Mouse (Mus musculus): ENCODE data around the gene Cltb.
"Not testable (repeated sequence)": the region's sequence is repeated elsewhere in the genome, so short reads cannot be mapped to it uniquely, and the experiment has no call there.

The Cltb gene

DNA sequence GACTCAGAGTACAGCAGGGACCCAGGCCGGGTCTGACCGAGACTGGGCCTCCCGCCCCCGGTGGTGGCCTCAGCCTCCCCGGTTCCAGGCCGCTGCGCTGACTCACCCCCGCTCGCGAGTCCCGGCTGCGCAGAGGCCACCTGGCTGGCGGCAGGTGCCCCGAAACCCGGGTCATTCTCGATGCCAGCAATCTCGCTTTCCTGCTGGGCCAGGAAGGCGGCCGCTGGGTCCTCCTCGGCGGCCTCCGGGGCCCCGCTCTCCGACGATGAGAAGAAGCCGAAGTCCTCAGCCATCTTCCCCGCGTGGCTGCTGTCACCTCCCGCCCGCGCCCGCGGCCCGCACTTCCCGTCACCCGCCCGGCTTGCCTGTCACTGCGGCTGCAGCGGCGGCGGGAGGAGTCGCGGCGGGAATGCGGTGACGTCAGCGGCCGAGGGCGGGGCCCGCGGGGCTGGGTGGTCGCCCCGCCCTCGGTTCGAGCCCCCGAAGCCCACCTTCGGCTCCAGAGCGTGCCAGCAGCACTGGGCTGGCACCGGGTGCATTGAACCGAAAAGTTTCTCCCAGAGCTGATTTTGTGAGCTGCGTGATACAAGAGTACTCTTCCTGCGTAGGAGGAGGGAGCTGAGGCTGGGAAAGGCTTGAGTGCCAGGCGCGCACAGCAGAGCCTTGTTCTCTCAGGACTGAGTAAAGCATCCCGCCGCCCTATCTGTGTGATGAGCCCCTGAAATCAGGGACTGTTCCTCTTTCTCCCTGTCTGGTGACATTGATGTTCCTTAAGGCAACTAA is at the start of gene Cltb:
Gene Cltb (minus strand): TSS at position 373 of the 783 bp plus-strand sequence.
- ATAC-seq (ENCODE audit: low TSS enrichment) = peak; percentile 87

DNA sequence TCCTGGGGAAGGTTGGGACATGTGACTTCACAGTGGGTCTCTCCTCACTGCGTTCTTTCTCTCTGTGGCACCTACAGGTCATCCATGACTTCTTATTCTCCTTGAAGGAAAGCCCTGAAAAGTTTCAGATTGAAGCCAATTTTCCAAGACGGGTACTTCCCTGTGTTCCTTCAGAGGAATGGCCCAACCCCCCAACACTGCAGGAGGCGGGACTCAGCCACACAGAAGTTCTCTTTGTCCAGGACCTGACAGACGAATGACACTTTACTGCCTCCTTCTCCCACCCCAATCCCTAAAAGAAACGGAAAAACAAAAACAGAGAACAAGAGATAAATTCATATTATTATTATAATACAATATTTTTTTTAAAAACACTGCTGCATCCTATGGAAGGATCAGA is 49.7 kb upstream of the Cltb start:
- ATAC-seq (ENCODE audit: low TSS enrichment) = no peak

DNA sequence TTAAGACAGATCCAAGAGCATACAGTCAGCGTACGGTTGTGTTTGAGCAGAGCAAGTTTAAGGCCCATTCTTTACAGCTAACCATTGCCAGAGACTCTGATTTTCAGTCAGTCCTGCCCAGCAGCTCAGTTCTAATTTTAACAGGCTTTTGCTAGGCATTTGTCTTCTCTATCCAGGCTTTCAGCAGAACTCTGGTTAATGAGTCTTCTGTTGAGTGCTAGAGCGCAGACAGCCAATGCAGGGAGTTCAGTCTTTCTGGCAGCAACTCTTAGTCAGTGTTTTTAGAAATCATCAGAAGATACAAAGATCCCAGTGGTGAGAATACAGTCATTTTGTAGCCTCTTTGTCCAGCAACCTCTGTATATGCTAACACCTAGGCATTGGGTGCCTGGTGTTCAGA is 39.3 kb upstream of the Cltb start:
- ATAC-seq (ENCODE audit: low TSS enrichment) = peak; percentile 55; the same call in 1 of the 2 replicates

DNA sequence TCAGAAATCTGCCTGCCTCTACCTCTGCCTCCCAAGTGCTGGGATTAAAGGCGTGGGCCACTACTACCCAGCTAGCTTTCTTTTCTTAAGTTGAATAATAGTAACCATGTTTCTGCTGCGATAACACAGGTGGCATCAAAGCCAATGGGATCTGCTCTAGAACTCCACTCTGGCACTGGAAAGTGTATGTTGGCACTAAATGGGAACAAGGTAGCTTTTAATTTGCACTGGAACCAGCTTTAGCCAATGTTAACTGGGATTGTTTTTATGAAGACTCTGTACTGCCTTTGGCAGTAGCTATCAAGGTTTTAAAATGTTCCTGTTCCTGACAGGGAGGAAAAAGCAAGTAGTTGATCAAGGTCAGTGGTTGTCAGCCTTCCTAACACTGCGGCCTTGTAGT is 23.9 kb upstream of the Cltb start:
- ATAC-seq (ENCODE audit: low TSS enrichment) = no peak

DNA sequence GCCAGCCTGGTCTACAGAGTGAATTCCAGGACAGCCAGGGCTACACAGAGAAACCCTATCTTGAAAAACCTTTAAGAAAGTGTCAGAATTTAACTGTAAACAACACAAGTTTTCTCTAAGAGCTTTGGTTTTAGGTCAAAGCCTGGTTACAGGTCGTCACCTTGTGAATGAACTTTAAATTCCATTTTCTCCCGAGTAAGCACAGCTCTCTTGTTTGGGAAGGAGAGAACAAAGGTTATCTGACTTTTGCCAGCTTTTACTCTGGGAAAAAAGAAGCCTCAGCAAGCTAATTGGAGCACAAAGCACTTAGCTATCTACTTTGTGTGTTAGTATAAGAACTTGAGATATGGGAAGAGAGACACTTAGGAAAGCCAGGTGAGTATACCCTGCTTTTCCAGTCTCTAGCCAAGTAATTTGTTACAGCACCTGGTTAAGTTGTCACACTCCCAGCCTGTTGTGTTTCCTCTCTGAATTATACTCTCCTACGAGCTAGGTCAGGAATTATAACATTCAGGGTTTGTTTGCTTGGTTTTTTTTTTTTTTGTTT is 21.7 kb upstream of the Cltb start:
- ATAC-seq (ENCODE audit: low TSS enrichment) = no peak

DNA sequence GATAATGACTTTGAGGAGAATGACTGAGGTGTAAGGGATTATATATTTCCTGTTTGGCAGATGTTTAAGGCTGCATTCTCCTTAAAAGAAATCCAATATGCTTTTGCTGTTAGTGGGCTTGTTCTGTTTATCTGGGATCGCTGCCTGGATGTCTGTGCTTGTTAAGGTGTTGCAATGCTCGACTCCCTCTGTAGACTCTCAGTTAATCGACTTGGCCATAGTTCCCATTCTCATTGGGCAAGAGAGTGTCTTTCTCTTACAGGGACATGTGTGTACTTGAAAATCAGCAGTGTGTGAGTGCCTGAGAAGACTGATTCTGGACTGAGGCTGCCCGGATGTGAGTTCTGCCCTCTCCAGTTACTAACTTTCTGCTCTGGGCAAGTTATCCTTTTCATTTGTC is 18.0 kb upstream of the Cltb start:
- ATAC-seq (ENCODE audit: low TSS enrichment) = no peak

DNA sequence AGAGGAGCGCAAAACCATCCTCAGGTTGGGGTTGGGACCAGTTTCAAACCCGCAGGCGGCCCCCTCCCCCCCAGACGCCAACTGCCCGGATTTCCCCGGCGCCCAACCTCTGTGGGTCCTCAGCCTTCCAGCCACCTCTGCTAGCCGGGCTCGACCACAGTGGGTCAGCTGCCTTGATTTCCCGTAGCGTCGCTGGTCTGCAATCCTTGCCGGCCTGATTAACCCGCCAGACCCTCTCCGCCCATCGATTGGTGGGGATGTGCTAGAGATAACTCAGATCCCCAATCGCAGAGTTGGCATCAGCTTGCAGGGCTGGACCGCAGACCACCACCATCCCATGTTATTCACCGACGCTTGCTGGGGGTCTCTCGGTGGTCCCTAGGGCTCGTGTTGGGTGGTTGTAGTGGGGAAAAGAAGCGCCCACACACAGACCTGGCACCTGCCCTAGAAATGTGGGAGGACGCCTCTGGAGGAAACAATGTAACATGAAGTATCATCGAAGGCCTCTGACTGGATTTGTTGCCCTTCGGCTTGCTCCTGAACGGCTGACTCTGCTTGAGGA is 10.9 kb upstream of the Cltb start:
- ATAC-seq (ENCODE audit: low TSS enrichment) = no peak; the same call in none of the 2 replicates

DNA sequence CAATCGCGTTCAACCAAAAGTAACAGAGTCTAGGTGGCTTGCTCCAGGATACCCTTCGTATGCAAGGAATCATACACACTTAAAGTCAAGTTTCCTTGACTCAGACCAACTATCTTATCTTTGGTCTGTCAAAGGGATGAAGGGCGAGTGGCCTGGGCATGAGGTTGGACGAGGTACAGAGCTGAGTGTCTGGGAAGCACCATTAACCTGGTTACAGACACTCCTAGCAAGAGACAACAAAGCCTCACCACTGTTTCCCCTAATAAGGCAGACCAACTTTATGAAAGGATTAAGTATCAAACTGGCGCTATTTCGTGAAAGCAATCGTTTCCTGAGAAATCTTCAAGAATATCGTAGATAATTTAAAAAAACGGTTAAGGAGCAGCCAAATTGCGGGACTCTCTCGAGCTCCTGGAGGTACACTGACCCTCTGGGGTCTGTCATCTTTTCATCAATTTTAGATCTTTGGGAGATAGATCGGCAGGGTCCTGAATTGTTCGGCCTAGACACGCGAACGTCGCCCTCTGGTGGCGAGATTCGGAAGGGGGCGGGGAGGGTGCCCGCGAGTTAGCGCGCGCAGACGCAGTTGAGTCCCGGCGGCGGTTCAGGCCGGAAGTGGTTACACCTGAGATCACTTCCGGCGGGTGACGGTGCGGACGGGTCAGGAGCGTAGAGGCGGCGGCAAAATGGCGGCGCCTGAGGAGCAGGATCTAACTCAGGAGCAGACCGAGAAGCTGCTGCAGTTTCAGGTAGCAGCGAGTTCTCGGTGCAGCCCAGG is 10.2 kb upstream of the Cltb start, which contains the start of gene Faf2:
Gene Faf2 (plus strand): TSS at position 630 of the 778 bp plus-strand sequence.
- peak; percentile 99 for ATAC-seq (ENCODE audit: low TSS enrichment)

DNA sequence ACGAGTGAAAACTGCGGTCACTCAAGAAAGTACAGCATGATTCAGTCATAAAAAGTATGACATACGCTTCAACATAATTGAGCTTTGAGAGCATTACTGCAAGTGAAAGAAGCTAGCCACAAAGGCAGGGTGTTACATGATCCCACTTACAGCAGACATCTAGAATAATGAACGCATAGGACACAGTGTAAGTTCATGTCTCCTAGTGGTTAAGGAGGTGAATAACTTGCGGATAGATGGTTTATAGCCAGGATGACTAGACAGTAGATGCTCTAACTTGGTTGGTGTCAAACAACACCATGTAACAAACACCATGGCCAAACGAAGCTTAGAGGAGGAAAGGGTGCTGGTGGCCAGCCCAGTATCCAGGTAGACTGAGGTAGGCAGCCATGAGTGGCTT is 5.9 kb upstream of the Cltb start:
- ATAC-seq (ENCODE audit: low TSS enrichment) = no peak

DNA sequence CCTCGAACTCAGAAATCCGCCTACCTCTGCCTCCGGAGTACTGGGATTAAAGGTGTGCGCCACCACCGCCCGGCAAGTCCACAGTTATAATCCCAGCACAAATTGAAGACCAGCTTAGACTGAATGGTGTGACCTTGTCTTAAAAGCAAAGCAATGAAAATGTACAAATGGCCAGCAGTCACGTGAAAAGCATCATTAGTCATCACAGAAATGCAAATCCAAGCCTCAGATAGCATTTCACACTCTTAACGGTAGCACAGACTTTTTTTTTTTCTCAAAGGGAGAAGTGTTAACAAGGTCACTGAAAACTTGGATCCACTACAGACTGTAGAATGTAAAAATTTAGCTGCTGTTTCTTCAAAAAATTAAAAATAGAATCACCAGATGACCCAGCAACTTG is 5.2 kb upstream of the Cltb start:
- no peak for ATAC-seq (ENCODE audit: low TSS enrichment)

DNA sequence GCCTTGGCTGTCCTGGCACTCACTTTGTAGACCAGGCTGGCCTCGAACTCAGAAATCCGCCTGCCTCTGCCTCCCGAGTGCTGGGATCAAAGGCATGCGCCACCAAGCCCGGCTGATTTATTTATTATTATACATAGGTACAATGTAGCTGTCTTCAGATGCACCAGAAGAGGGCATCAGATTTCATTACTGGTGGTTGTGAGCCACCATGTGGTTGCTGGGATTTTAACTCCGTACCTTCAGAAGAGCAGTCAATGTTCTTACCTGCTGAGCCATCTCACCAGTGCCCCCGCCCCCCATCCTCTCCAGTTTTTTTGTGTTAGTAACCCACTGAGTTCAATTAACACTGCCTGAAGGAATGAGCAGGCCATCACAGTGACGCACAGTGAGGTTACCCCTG is 2.0 kb upstream of the Cltb start:
- not testable (repeated sequence) for ATAC-seq (ENCODE audit: low TSS enrichment)

DNA sequence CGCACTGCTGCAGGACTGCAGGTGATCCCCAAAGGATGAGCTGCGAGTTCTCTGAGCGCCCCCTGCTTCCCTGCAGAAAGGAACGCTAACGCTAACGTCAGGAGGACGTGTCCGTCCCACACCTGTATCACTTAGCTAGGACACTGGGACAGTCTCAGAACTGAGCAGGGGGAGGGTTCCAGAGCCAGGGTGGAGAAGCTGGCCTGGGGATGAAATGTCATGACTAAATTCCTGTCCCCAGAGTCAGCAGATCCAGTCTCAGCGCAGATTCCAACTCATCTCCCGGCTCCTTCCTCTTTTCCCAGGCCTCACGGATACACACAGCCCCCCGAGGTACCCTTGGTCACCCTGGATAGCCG is 552 bp downstream of the Cltb start:
- peak; percentile 45; the same call in 1 of the 2 replicates for ATAC-seq (ENCODE audit: low TSS enrichment)

DNA sequence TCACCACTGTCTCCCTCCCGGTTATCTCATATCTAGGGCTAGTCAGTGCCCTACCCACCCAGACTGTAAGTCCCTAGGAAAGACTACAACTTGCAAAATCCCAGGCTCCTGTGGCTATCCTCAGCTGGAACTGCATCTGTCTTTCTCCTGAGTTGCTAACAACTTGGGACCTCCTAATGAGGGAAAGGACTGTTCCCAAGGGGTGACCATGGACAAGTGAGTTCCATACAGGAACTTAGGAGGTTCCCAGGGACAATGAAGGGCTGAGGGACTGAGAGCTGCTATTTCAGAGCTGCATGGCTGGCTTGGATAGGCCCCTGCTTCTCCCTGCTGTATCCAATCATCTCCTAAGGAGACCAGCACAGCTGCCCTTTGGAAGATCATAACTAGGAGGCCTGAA is 1.8 kb downstream of the Cltb start:
- no peak for ATAC-seq (ENCODE audit: low TSS enrichment)

DNA sequence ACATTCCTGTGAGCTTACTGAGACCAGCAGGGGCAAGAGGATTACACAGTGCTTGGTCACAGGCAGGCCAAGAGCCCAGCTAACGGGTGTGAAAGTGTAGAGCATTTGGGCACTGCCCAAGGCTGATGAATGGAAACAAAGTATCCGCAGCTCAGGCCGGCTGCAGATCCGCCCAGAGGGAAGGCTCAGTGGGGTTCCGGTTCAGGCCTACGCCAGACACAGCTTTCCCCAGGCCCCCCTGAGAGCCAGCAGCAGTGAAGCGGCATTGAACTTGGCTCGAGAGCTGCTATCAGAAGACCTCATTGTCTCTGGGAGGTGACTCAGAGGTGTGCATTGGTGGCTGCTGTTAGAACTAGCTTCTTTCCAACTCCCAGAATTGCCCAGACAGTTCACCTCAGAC is 2.5 kb downstream of the Cltb start:
- ATAC-seq (ENCODE audit: low TSS enrichment) = peak; percentile 20; the same call in 1 of the 2 replicates

DNA sequence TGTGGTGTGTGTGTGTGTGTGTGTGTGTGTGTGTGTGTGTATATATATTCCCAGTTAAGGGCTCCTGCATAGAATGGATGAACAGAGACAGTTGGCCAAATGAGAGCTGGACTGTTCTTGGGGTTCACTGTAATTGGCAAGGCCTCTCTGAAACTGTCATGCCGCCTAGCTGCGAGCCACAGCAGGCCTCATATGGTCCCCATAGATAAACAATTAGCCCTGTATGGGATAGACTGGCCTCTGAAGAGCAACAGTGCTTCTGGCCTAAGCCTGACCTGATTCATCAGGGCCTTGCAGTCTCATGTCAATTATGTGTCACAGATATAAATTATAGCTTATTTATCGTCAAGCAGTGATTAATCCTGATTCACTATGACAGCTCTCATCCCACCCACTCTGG is 3.1 kb downstream of the Cltb start:
- ATAC-seq (ENCODE audit: low TSS enrichment) = no peak

DNA sequence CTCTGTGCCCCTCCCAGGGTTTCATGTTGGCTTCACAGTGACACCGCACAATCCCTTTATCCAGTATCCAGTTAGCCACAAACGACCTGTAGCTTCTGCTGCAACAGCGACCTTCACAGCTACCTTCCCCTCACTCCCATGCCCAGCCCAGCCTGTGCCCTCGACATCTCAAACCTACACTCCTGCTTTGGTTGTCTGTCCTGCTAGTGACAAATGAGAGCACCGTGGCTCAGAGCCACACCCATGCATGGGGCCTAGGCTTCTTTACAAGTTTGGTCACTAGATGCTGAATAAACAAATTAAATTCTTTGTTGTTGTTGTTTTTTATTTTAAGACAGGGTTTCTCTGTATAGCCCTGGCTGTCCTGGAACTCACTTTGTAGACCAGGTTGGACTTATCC is 3.9 kb downstream of the Cltb start:
- no peak for ATAC-seq (ENCODE audit: low TSS enrichment)

DNA sequence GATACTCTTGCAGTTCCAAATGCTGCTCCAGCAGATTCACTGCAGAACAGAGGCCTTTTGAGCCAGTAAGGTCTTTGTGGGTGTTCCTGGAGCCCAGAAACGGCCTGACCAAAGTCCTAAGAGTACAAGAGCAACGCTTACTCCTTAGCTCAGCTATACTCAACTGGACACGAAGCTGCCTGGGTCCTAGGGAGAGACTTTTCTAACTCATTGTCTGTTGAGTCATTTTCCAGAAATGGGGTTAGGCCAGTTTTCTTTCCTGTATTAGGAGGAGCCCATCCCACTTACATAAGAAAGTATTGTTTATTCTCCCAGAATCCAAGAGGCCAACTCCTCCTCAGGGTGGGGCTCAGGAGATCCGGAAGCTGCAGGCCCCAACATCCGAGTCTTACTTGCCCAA is 5.7 kb downstream of the Cltb start:
- ATAC-seq (ENCODE audit: low TSS enrichment) = no peak

DNA sequence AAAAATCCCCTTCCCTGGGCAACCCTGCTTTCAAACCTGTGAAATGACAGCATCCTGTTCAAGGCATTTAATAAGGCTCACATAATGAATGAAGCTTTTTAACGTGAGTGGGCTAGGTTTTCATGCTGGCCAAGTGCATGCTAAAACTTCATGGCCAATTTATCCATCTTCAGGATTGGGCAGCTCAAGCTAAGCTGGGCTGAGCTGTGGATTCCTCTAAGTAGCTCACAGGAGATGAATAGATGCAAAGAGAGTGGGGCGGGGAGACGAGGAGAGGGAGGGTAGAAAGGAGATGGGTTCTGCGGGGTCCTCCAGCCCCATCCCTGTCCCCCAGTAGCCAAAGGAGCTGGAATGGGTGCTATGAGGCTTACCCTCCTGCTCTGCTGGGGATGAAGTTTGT is 6.9 kb downstream of the Cltb start:
- no peak for ATAC-seq (ENCODE audit: low TSS enrichment)

DNA sequence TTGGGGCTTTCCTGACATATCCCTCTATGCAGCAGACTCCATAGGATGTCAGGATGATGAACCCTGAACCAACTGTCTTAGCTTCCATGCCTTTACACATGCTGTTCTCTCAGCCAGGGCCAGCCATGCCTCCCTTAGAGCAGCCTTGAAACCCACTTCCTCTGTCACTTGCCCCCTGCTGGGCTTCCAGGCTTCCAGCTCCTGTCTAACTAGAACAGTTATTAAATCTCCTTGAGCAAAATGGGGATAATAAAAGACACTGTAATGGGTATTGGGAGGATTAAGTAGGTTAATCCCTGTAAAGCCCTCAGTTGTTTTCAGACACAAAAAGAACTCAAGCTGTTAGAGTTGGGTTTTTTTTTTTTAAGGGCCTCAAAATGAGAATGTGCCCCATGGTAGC is 7.6 kb downstream of the Cltb start:
- no peak for ATAC-seq (ENCODE audit: low TSS enrichment)

DNA sequence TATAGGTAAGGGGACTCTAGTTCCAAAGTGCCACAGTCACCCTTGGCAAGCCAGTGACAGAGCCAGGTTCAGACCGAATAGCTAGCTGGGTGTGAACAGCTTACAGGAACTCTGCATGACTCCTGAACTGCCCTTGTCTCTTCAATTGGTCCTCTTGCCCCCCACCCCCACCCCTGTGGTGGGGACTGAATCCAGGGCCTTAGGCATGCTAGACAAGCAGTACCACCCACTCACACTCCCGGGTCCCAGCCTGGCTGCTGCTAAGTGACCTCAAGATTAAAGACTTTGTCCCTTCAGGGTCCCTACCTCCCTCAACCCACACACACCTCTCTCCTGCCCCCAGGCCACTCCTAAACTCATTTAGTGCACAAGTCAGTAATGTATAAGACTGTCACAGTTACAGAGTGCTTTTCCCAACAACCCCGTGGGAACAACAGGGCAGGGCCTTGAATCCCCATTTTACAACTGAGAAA is 8.5 kb downstream of the Cltb start:
- no peak for ATAC-seq (ENCODE audit: low TSS enrichment)

DNA sequence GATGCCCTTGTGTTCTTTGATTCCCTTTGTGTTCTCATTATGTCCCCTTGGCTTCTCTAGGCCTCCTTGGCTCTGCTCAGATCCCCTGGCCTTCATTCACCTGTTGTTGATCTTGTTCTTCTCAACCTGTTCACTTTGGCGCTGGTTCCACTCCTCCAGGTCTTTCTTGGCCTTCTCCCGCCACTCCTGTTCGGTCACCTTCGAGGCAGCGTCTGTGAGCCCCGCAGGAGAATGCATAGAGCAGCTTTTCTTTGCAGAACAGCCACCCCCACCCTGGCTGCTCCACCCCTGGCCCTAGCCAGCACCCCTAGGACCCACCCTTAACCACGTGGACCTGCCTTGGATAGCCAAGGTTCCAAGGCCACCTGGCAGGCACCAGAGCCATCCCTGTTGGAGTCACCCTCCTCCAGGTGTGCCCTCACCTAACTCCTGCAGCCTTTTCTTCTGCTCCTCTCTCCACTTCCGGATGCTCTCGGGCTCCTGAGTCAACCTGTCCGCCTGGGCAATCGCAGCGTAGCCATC is 12.5 kb downstream of the Cltb start:
- no peak for ATAC-seq (ENCODE audit: low TSS enrichment)

DNA sequence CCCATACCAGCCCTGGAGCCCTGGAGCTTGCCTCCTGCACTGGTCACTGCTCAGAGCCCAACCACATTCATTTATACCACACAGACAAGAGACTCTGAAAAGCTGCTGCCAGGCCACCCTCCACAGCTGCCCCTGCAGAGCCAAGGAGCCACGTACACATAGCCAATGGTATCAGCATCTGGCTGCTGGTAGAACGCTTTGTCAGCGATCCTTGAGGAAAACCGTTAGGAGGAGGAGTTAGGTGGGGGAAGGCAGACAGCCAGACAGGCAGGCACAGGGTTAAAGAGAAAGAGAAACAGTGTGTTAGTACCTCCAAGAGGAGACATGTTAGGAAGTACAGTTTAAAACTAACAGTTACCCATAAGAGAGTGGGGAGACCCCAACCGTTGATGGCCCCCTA is 14.3 kb downstream of the Cltb start:
- ATAC-seq (ENCODE audit: low TSS enrichment) = no peak

Measured in frontal cortex, adult (tissue).